Mouse (Mus musculus) brain, embryonic 18.5 days (tissue): ENCODE data around the gene Bend6.
A peak's percentile ranks its signal among the peaks of the same experiment; 100 is the strongest.
"Not testable (repeated sequence)": the region's sequence is repeated elsewhere in the genome, so short reads cannot be mapped to it uniquely, and the experiment has no call there.

Experiments used
- DNase-seq: peaks from one replicate; pipeline ENCODE4 v3.0.0-alpha.2; 2012; ENCODE audit warnings: low read depth, low spot score

Gene Bend6

GRCm38 (mm10) chr1:33906927-33907326 is 689 bp downstream of the Bend6 start:
- DNase-seq = no peak

DNA sequence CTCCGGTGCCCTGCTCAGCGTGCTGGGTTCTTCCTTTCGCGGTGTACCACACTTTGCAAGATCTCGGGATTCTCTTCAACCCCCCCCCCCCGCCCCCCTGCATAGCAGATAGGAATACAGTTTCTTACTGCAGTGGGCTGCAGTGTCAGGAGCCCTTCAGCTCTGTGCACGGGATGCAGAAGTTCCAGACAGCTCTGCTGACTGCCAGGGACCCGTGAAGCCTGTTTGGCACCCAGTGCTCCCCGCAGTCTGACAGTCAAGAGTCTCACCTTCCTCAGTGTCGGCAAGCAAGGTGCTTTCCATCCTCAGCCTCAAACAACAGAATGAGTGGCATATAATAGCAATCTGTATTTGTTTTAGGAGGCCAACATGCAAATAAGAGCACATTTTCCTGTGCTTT is 1.4 kb downstream of the Bend6 start:
- DNase-seq = no peak

GRCm38 (mm10) chr1:33903587-33903986 is 4.0 kb downstream of the Bend6 start:
- DNase-seq = no peak

DNA sequence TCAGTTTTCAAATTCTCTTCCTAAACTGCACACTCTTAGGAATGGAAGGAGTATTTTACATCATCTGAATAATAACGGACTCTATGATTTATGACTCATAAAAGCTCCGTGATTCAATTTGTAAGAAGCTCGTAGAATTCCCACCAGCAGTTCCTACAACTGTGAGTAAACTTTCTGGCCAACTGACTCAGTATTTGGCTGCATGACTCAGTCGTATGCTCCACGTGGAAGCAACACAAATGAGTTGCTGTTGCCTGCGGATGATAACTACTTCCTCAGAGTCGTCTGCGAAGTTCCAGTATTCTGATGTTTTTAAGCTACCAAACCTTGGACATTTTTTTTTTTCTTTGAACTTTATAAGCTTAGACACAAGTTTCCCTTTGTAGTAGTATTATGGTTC is 7.4 kb downstream of the Bend6 start:
- no peak for DNase-seq

- DNase-seq = no peak
Observed at GRCm38 (mm10) chr1:33898373-33898772, 9.2 kb downstream of the Bend6 start.

DNA sequence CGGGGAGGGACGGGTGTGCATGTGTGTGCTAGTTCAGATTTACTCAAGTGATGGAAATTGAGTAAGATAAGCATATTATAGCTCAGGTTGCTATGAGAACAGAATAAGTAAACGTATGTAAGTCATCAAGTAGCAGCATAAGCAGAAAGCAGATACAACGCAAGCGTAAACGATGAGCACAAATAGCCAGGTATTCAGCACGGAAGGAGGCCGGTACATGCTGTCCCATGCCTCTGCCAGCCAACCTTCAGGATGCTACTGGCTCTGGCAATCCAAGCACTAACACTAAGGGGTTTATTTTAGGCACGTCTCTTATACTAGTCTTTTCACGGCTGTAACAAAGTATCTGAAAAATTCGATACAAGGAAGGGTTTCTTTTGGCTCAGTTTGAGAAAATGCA is 10.2 kb downstream of the Bend6 start:
- DNase-seq = no peak

DNA sequence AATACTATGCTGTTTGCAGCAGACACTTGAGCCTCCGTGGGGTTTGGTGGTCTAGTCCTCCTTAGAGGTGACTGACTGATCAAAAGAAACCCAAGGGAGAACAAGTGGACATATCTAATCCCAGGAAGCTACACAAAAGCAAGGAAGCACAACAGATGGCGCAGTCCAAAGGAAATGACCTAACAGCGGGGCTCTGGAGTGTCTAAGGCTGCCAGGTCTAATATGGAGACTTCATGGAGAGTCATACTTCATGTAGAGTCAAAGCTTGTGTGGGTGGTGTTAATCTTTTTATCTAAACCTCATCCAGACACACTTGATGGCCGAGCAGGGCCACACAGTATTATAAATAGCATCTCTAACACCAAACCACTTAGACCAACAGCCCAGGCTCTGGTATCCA is 10.9 kb downstream of the Bend6 start:
- no peak for DNase-seq

DNA sequence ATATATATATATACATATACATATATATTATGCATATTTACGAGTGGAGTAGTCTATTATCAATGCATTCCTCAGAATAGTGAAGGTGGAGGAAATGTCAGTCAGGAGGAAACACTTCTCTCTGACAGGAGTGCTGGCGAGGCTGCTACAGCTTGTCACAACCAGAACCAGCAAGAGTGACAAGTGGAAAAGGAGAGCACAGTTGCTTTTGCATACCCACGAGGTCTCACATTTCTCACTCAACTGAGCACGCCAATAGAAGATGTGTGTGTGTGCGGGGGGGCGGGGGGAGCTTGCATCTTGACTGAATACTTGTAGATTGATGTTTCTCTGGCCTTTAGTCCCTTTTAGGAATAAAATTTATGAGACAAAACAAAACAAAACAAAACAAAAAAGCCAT is 11.5 kb downstream of the Bend6 start:
- no peak for DNase-seq

DNA sequence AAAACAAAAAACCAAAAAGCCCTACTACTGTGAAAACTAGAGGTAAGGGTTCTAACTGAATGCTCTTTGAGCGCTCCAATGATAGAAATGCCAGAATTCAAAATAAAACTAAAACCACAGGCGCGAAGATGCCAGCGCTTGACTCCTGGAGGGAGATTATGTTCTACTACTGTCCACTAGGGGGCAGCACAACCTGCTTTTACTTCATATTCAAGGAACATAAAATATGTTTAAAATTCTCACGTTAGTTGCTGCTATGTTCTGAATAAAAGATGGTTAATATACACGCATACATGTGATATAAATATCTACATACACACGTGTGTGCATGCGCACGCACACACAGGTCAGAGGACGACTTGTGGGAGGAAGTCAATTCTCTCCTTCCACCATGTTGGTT is 14.8 kb downstream of the Bend6 start:
- DNase-seq = no peak

- DNase-seq = no peak
Observed at GRCm38 (mm10) chr1:33883102-33883839, 24.3 kb downstream of the Bend6 start.

GRCm38 (mm10) chr1:33878170-33878569 is 29.4 kb downstream of the Bend6 start:
- DNase-seq = no peak

- DNase-seq = no peak
Observed at GRCm38 (mm10) chr1:33876416-33876815, 31.2 kb downstream of the Bend6 start.

DNA sequence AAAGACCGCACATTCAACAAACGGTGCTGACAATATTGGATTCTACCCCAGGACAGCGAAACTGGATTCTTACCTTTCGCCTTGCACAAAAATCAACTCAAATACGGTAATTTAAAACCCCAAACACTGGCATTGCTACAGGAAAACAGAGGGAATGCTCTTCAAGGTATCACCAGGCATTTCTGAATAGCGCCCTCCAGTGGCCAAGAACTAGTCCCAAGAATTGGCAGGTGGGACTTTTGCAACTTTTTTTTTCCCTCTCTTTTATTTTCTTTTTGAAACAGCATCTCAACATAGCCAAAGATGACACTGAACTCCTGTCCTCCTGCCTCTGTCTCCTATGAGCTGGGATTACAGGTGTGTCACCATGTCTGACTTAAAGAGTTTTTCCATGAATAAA is 31.9 kb downstream of the Bend6 start:
- DNase-seq = no peak

- DNase-seq = no peak
Observed at GRCm38 (mm10) chr1:33873561-33873960, 34.1 kb downstream of the Bend6 start.

- DNase-seq = no peak
Observed at GRCm38 (mm10) chr1:33869437-33869836, 38.2 kb downstream of the Bend6 start.

DNA sequence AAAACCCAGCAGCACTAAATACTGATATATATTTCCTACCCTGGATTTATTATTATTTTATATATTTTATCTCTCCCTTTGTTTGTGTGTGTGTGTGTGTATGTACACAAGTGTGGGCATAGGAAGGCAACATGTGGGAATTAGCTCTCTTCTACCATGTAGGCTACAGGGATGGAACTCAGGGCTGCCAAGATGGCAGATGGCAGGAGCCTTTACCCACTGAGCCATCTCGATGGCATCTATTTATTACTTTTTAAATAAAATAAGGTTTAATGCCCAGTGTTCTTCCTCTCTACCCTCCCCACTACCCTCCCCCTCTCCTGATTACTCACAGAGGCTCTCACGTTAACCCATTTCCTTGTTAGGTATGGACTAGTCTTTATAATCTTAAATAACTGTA is 38.6 kb downstream of the Bend6 start:
- no peak for DNase-seq

DNA sequence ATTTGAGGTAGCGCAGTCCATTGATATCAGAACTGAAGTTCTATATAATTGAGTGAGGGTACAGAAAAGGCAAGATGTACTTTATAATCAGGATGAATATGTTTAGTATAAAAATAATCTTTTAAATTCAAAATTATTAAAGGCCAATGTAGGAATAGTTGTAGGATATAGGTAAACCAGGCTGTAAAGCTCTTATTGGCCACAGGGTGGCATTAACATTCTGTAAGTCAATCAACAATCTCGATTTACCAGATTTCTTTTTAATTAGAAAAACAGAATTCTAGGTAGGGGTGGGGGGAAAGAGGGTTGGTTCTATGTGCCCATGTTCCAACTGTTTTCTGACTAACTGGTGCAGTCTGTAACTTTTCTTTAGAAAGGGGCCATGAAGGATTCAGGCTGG is 60.8 kb downstream of the Bend6 start:
- no peak for DNase-seq

DNA sequence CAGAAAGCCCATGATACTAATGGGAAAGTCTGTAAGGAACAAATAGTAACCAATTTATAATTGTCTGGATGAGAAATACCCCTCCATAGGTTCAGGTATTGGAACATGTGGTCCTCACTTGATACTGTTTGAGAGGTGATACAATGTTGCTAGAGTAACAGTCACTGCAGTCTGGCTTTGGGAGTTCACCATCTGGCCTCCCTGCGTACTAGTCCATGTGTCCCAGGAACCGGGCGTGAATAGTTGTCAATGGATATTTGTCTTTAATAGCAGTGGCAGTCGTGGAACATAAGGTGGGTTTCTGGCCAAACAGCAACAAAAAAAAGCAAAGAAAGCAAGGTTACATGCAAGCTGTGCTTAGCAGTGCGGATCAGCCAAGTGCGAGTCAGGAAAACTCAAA is 63.8 kb downstream of the Bend6 start:
- DNase-seq = no peak

DNA sequence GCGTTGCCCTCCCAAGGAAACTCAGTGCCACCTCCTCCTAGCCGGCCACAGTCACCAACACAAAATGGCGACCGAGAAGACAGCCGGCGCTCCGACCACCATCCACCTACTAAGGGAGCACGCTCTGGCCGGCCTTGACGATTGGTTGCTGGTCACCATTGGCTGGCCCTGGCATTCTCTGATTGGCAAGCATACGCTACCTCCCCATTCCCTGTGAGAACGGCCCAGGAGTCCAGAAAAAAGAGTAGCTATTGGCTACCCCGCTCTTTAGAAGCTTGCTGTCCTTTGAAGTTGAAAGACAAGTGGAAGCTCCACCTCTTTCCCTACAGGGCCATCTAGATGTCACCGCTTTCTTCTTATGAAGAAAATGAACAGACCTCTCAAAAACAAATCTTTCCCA is 68.7 kb downstream of the Bend6 start:
- not testable (repeated sequence) for DNase-seq

GRCm38 (mm10) chr1:33830586-33830985 is 77.0 kb downstream of the Bend6 start:
- no peak for DNase-seq

DNA sequence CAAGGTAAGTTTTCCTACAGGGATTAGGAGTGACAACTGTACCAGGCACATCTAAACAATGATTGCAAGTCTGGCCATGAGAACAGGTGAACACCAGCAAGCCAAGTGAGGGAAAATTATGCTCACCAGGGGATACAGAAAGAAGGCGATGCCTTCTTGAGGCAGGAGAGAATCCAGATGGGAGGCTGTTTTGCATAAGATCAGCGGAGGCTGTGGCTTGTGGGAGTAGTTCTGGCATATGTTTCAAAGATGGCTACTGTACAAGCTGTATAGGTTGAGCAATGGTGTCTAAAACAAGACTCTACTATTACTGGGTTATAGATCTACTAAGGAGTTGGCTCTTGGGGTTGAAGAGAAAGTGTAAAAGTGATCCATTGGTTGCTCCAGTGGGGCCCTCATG is 89.7 kb downstream of the Bend6 start:
- no peak for DNase-seq

DNA sequence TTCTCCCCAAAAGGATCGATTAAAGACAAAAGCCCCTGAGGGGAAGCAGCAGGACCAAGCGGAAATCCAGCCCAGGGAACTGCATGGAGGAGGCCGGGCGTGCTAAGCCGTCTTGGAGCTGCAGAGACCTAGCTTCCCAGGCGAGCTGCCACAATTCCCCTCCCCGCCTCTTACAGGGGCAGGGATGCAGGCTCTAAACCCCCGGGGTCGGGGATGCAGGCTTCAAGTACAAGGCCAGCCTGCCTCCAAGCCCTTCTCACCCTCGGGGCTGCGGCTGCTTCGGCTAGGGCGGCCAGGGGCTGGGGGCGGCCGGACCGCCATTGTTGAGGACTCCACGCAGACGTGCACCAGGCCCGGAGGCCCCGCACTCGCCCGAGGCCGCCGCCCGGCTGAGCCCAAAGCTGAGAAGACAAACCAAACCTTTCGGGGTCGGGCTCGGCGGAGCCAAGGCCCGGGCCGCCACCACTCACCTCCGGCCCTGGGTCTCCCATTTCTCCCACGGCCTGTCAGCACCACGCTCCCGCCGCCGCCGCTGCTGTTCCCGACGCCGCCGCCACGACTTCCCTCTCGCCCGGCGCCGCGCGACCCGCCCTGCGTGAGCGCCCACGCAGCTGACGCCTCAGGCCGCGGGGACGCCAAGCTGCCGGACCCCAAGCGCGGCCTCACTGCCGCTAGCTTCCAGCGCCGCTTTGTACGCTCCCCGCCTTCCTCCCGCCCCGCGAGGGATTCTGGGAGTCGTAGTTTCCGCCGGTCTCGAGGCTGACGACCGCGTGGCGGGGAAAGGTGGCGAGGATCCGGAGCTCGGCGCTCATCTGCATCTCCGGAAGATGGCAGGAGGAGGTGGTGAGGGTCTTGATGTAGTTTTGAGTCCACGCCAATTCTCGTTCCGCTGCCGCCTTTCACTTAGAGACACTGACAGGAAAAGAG is 93.5 kb downstream of the Bend6 start, which contains the start of gene Zfp451:
Zfp451 (minus strand) TSS at position 728 of the 927 bp plus-strand sequence.
- peak; percentile 86 for DNase-seq

DNA sequence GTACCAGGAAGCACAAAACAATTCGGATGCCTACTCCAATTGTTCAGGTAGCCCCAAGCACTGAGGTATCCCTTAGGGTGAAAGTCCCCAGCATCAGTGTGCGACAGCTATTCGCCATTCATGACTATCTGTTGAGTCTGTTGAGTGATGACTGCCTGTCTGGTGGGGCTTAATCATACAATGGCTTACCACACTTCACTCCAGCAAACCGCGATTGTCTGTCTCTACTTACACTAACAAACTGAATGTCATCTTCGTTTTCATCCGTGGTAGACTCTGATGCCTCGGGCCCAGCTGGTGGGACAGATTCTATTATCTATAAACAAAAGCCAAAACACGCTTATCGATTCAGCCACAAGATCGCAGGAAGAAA is 94.1 kb downstream of the Bend6 start:
- peak; percentile 0 for DNase-seq
